Mouse (Mus musculus) kidney, embryonic 14.5 days (tissue): ENCODE measurements around the gene Vgf. TPM values are rescaled to one million over a fixed set of nuclear protein-coding genes. Genes with fewer than 3 reads are reported as not detected.

Source experiments
- ATAC-seq: fragments of 200-750 bp; cut with Nextera tagmentation; 2 replicates; pipeline ENCODE4 v1.8.0; 2017; ENCODE audit warnings: moderate number of reproducible peaks, mild to moderate bottlenecking, moderate TSS enrichment, moderate library complexity; ENCODE audit not compliant: low FRiP score, low TSS enrichment
- H3K27ac ChIP-seq: fragments of 300-500 bp; sonication (generic); 2 replicates; pipeline ENCODE4 v1.5.1; 2014; ENCODE audit warnings: low read depth, mild to moderate bottlenecking, low read length, moderate library complexity, mixed read lengths
- H3K27me3 ChIP-seq: fragments of 300-500 bp; sonication (generic); 2 replicates; pipeline ENCODE4 v1.6.1; 2014; ENCODE audit warnings: mild to moderate bottlenecking, low read length; ENCODE audit not compliant: control insufficient read depth, insufficient read depth
- H3K36me3 ChIP-seq: fragments of 300-500 bp; sonication (generic); 2 replicates; pipeline ENCODE4 v1.6.1; 2014; ENCODE audit warnings: low read length, mixed read lengths; ENCODE audit not compliant: control insufficient read depth, insufficient read depth
- H3K4me1 ChIP-seq: fragments of 300-500 bp; sonication (generic); 2 replicates; pipeline ENCODE4 v1.6.1; 2014; ENCODE audit warnings: low read length, mixed read lengths; ENCODE audit not compliant: control insufficient read depth, insufficient read depth
- H3K4me2 ChIP-seq: fragments of 300-500 bp; sonication (generic); replicated peaks from 2 replicates; pipeline ENCODE4 v1.6.1; 2014; ENCODE audit warnings: low read depth, mild to moderate bottlenecking, low read length
- H3K4me3 ChIP-seq: fragments of 300-500 bp; sonication (generic); 2 replicates; pipeline ENCODE4 v1.5.1; 2014; ENCODE audit warnings: mild to moderate bottlenecking, low read length
- H3K9ac ChIP-seq: fragments of 300-500 bp; sonication (generic); 2 replicates; pipeline ENCODE4 v1.6.1; 2014; ENCODE audit warnings: low read depth, mild to moderate bottlenecking, low read length, moderate library complexity
- H3K9me3 ChIP-seq: fragments of 300-500 bp; sonication (generic); 2 replicates; pipeline ENCODE4 v1.6.1; 2016; ENCODE audit warnings: low read length; ENCODE audit not compliant: control insufficient read depth
- WGBS: fragments of 180-500 bp; shearing (Covaris S2); extraction: QIAGEN DNeasy Blood & Tissue Kit; methylation state at CpG from one replicate; pipeline ENCODE4 v1.1.7; 2014; 5-methylcytosine and 5-hydroxymethylcytosine counted together
- polyA plus RNA-seq: library from polyadenylated mRNA; unstranded; fragments of >200 nt; fragmentation: Nextera tagmentation; extraction: Ambion mirVana; gene quantifications from 2 replicates; pipeline ENCODE4 v1.2.1, GENCODE M21; 2014

Gene Vgf
- polyA plus RNA-seq, 1 experiment from 2014 or later, result 0.16 TPM

DNA sequence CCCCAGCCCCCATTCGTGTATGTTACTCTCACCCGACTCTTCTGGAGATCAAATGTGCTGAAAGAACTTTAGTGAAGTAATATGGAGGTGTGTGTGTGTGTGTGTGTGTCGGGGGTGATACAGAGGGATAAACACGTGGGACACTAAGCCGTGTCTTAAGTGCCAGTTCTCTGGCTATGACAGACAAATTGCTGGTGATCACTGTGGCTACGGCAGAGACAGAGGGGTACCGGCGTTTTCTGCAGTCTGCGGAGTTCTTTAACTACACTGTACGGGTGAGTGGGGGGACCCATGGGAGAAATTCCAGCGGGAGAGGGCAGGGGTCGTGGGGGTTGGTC, 38.3 kb upstream of the Vgf start, which contains the start of gene Znhit1:
Gene Znhit1 (minus strand): TSS at position 88 of the 338 bp plus-strand sequence.
- Histone ChIP-seq H3K4me3 (peak within 1 kb of the TSS; percentile 85), H3K27me3 (no peaks in the 10 kb centered on the region), H3K27ac (peak within 1 kb of the TSS; percentile 92), H3K9ac (peak within 1 kb of the TSS; percentile 90), H3K36me3 (peaks cover 42% of the 10 kb centered on the region), H3K4me2 (peak within 1 kb of the TSS; percentile 70), H3K9me3 (no peaks in the 10 kb centered on the region), H3K4me1 (peaks cover 12% of the 10 kb centered on the region; the same call in 1 of the 2 replicates)
- peak; percentile 22; the same call in 1 of the 2 replicates for ATAC-seq
- 2% methylated on average over 12 of the region's 12 CpGs for WGBS

DNA sequence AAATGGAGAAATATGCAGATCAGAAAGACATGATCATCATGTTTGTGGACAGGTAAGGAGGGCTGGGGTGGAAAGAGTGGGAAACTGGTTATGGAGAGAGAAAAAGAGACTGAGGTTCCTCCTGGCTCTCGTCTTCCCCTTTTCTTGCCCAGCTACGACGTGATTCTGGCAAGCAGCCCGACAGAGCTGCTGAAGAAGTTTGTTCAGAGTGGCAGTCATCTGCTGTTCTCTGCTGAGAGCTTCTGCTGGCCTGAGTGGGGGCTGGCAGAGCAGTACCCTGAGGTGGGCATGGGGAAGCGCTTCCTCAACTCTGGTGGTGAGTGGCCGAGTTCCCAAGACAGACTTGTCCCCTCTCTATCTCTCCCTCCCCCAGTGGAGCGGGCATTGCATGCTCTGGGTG, 37.8 kb upstream of the Vgf start:
- Histone ChIP-seq H3K4me3 (peak overlapping the region; percentile 85), H3K9me3 (no peaks in the 10 kb centered on the region), H3K27me3 (no peaks in the 10 kb centered on the region), H3K4me2 (peak overlapping the region; percentile 70), H3K9ac (peak overlapping the region; percentile 90; the same call in 1 of the 2 replicates), H3K27ac (no peak overlapping the region), H3K36me3 (peaks cover 44% of the 10 kb centered on the region), H3K4me1 (peaks cover 12% of the 10 kb centered on the region; the same call in 1 of the 2 replicates)
- 57% methylated on average over 7 of the region's 7 CpGs for WGBS
- ATAC-seq, result no peak

DNA sequence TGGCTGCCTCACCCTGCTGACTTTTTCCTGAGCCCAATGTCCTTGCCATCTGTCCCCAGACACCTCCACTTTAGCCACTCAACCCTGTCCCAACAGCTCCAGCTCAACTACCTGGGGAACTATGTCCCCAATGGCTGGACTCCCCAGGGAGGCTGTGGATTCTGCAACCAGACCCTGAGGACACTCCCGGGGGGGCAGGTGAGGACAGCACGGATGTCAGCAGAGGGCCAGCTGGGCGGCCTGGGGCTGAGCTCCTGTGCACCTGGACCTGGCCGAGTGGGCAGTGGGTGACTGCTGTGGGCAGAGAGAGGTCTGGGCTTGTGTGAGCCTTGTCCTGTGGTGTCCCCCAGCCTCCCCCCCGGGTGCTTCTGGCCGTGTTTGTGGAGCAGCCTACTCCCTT, 36.4 kb upstream of the Vgf start:
- no peaks in the 10 kb centered on the region for H3K9me3 ChIP-seq
- H3K9ac ChIP-seq, result no peak overlapping the region; the same call in 1 of the 2 replicates
- H3K4me2 ChIP-seq, result no peak overlapping the region
- H3K4me1 ChIP-seq, result peaks cover 12% of the 10 kb centered on the region; the same call in 1 of the 2 replicates
- WGBS, result 94% methylated on average over 6 of the region's 6 CpGs
- H3K27me3 ChIP-seq, result no peaks in the 10 kb centered on the region
- H3K27ac ChIP-seq, result no peak overlapping the region
- no peak for ATAC-seq
- no peak overlapping the region for H3K4me3 ChIP-seq
- peaks cover 52% of the 10 kb centered on the region for H3K36me3 ChIP-seq

DNA sequence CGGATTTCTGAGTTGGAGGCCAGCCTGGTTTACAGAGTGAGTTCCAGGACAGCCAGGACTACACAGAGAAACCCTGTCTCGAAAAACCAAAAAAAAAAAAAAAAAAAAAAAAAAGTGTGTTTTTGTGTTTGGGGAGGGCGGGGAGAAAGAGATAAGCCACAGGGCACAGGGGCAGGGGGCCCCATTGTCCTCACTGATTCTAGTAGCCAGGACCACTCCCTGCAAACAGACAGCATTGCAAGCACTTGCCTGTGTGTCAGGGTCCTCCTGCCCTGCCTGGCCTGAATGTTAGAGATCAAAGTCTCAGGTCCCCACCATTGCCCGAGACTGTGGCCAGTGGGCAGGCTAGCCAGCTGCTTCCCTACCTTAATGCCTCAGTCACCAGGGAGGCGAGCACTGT, 26.7 kb upstream of the Vgf start:
- H3K4me1 ChIP-seq, result no peaks in the 10 kb centered on the region
- no peak overlapping the region for H3K9ac ChIP-seq
- 73% methylated on average over 4 of the region's 5 CpGs for WGBS
- H3K36me3 ChIP-seq, result peaks cover 15% of the 10 kb centered on the region
- no peak overlapping the region for H3K4me3 ChIP-seq
- no peak for ATAC-seq
- H3K27ac ChIP-seq, result no peak overlapping the region
- H3K4me2 ChIP-seq, result no peak overlapping the region
- no peaks in the 10 kb centered on the region for H3K9me3 ChIP-seq
- no peaks in the 10 kb centered on the region for H3K27me3 ChIP-seq

DNA sequence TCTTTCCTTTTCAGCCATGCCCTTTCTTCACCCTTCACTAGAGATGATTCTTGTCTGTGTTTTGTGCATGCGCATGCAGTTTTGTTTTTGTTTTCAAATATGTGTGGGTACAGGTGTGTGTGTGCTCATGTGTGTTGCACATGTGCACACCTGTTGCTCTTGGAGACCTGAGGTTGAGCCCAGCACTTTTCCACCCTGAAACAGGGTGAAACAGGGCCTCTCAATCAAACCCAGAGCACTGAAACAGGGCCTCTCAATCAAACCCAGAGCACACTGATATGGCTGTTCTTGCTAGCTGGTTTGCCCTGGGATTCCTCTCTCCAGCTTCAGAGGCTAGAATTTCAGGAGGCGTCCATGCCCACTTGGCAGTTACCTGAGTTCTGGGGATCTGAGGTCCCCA, 25.6 kb upstream of the Vgf start:
- Histone ChIP-seq H3K9ac (no peak overlapping the region), H3K27ac (no peak overlapping the region), H3K36me3 (peaks cover 3% of the 10 kb centered on the region), H3K9me3 (no peaks in the 10 kb centered on the region), H3K4me3 (no peak overlapping the region), H3K4me1 (no peaks in the 10 kb centered on the region), H3K27me3 (no peaks in the 10 kb centered on the region), H3K4me2 (no peak overlapping the region)
- WGBS, result 69% methylated on average over 2 of the region's 2 CpGs
- ATAC-seq, result no peak

DNA sequence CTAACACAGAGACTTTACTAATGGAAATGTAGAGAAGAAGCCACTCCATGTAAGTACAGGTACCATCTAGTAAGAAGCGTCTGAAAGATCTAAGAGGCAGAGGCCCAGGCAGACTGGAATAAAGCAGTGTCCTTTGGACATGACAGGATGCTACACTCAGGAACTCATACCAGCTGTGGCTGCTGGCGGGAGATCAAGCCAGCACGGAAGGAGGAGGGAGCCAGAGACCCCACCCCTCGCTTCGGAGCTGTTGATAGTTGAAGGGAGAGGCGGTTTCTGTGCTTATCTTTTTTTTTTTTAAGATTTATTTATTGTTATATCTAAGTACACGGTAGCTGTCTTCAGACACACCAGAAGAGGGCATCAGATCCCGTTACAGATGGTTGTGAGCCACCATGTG, 18.9 kb upstream of the Vgf start:
- ATAC-seq, result no peak
- Histone ChIP-seq H3K27me3 (no peaks in the 10 kb centered on the region), H3K4me3 (no peak overlapping the region), H3K9me3 (no peaks in the 10 kb centered on the region), H3K9ac (no peak overlapping the region), H3K4me1 (no peaks in the 10 kb centered on the region), H3K27ac (no peak overlapping the region), H3K36me3 (no peaks in the 10 kb centered on the region), H3K4me2 (no peak overlapping the region)
- WGBS, result 55% methylated on average over 8 of the region's 8 CpGs

DNA sequence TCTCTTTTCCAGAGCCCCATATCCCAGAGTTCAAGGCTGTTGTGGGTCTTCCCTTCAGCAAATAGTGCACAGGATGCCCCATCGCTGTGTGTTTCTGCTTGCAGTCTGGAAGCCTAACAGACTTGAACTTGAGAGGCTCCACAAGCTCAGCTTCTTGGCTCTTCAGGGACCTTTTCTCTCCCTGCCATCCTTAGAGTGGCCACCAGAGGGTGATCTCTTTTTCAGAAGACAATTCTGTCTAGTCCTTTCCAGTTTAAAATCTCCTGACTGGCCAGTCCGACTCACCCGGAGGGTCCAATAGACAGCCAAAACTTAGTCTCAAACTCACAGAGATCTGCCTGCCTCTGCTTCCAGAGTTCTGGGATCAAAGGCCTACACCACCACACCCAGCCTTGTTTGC, 16.2 kb upstream of the Vgf start:
- ATAC-seq, result no peak
- WGBS, result 35% methylated on average over 3 of the region's 3 CpGs
- no peaks in the 10 kb centered on the region for H3K9me3 ChIP-seq
- no peak overlapping the region for H3K4me2 ChIP-seq
- no peak overlapping the region for H3K4me3 ChIP-seq
- H3K27me3 ChIP-seq, result no peaks in the 10 kb centered on the region
- H3K27ac ChIP-seq, result no peak overlapping the region
- no peak overlapping the region for H3K9ac ChIP-seq
- no peaks in the 10 kb centered on the region for H3K4me1 ChIP-seq
- H3K36me3 ChIP-seq, result no peaks in the 10 kb centered on the region

DNA sequence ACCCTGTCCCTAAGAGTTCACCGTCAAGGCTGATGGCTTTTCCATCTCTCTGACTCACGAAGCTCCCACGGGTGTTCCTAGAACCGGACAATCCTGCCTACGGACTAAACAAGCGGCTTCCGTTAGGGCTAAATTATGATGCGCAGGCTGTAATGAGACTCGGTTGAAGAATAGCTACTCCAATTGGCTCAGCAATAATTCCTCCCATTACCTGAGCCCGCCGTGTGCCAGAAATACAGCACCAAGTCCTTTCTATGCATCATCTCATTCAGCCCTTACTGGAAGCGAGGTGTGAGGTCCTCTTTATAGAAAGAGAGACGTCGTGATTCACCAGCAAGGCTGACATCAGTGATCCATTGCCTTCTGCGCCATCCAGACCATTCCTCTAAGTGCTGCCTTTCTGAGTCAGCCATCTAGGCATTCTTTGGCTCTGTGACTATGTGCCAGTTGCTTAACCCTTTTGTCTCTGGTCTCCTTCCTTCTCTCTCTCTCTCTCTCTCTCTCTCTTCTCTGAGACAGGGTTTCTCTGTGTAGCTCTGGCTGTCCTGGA, 13.7 kb upstream of the Vgf start:
- Histone ChIP-seq H3K27ac (no peak overlapping the region), H3K27me3 (no peaks in the 10 kb centered on the region), H3K9me3 (0 out of 2 replicates have a peak, but pooled peaks cover 2% of the 10 kb centered on the region), H3K4me3 (no peak overlapping the region), H3K4me2 (no peak overlapping the region), H3K36me3 (no peaks in the 10 kb centered on the region), H3K9ac (no peak overlapping the region), H3K4me1 (no peaks in the 10 kb centered on the region)
- 72% methylated on average over 15 of the region's 15 CpGs for WGBS
- ATAC-seq, result no peak

DNA sequence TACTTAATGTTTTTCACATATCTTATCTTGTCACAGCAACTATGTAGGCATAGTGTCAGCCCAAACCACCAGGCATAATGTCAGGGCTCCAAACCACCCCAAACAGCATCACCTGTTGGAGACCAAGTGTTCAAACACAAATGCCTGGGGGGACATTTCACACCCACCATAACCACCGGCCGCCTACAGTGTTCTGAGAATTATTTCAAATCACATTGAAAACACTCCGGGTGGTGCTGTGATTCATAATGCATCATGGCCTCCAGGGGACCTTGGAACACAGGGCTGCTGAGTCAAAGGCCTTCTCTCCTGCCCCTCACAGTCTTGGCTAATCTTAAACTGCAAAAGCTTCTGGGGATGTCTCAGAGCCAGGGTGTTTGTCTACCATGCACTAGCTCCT, 10.3 kb upstream of the Vgf start:
- ATAC-seq, result no peak
- Histone ChIP-seq H3K9ac (no peak overlapping the region), H3K4me2 (no peak overlapping the region), H3K4me3 (no peak overlapping the region), H3K27ac (no peak overlapping the region), H3K9me3 (0 out of 2 replicates have a peak, but pooled peaks cover 2% of the 10 kb centered on the region), H3K27me3 (no peaks in the 10 kb centered on the region), H3K36me3 (no peaks in the 10 kb centered on the region), H3K4me1 (no peaks in the 10 kb centered on the region)
- WGBS, result 96% methylated on average over 3 of the region's 3 CpGs
